Mouse (Mus musculus) liver, adult 2 months (tissue): ENCODE results near the gene Gm47995.
"Not testable (repeated sequence)": the region's sequence is repeated elsewhere in the genome, so short reads cannot be mapped to it uniquely, and the experiment has no call there.

Experiments used
- CTCF ChIP-seq: fragments of 200-500 bp; IDR thresholded peaks from 2 replicates; pipeline ENCODE4 v1.5.1; 2011; ENCODE audit warnings: low read depth, low read length, control low read depth
- POLR2A ChIP-seq: fragments of 200-500 bp; IDR thresholded peaks from 2 replicates; pipeline ENCODE4 v1.6.1; 2011; ENCODE audit warnings: low read length, control low read depth; ENCODE audit not compliant: insufficient read depth; ENCODE audit errors: extremely low read depth

DNA sequence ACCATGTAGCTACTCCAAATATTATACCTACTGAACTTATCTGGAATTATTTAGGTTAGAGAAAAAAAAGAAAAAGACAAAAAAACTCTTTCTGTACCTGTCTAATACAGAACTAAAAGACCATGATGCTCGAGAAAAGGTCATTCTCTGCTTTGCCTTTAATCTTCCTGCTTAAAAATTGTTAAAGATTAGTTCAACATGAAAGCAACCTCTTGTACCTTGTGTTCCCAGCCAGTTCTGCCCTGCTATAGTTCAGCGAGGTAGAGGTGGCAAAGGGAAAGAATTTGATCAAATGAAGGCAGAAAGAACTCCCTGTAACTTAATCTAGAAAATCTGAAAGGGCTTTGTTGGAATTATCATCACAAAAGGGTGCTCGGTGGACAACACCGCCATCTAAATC is 2.3 kb upstream of the Gm47995 start:
- TF ChIP-seq CTCF, POLR2A: not testable (repeated sequence)
